Mouse (Mus musculus) forebrain, embryonic 11.5 days (tissue): ENCODE measurements around the gene Ccdc74a. TPM values are rescaled to one million over a fixed set of nuclear protein-coding genes. Genes with fewer than 3 reads are reported as not detected.

ENCODE experiments used
- ATAC-seq: fragments of 200-750 bp; cut with Nextera tagmentation; replicated peaks from 2 replicates; pipeline ENCODE4 v1.8.0; 2017; ENCODE audit warnings: moderate TSS enrichment; ENCODE audit not compliant: low FRiP score
- DNase-seq: peaks from one replicate; pipeline ENCODE4 v3.0.0-alpha.2; 2017; ENCODE audit warnings: low spot score
- H3K27ac ChIP-seq: fragments of 300-500 bp; sonication (generic); 2 replicates; pipeline ENCODE4 v1.5.1; 2014; ENCODE audit warnings: low read depth, low read length
- H3K27me3 ChIP-seq: fragments of 300-500 bp; sonication (generic); 2 replicates; pipeline ENCODE4 v1.6.1; 2014; ENCODE audit warnings: mild to moderate bottlenecking, low read length, mixed read lengths; ENCODE audit not compliant: control insufficient read depth, insufficient read depth
- H3K36me3 ChIP-seq: fragments of 300-500 bp; sonication (generic); 2 replicates; pipeline ENCODE4 v1.6.1; 2014; ENCODE audit warnings: mild to moderate bottlenecking, low read length, moderate library complexity, mixed read lengths; ENCODE audit not compliant: control insufficient read depth, insufficient read depth
- H3K4me1 ChIP-seq: fragments of 300-500 bp; sonication (generic); replicated peaks from 2 replicates; pipeline ENCODE4 v1.6.1; 2014; ENCODE audit warnings: low read length, mixed read lengths; ENCODE audit not compliant: control insufficient read depth, insufficient read depth
- H3K4me2 ChIP-seq: fragments of 300-500 bp; sonication (generic); 2 replicates; pipeline ENCODE4 v1.6.1; 2014; ENCODE audit warnings: low read depth, mild to moderate bottlenecking, low read length, moderate library complexity, mixed read lengths; ENCODE audit not compliant: severe bottlenecking
- H3K4me3 ChIP-seq: fragments of 300-500 bp; sonication (generic); 2 replicates; pipeline ENCODE4 v1.5.1; 2014; ENCODE audit warnings: low read depth, low read length
- H3K9ac ChIP-seq: fragments of 300-500 bp; sonication (generic); 2 replicates; pipeline ENCODE4 v1.6.1; 2014; ENCODE audit warnings: low read length
- H3K9me3 ChIP-seq: fragments of 300-500 bp; sonication (generic); 2 replicates; pipeline ENCODE4 v1.6.1; 2016; ENCODE audit warnings: low read length, mixed read lengths; ENCODE audit not compliant: control insufficient read depth
- WGBS: fragments of 180-500 bp; shearing (Covaris S2); extraction: QIAGEN DNeasy Blood & Tissue Kit; methylation state at CpG from one replicate; pipeline ENCODE4 v1.1.7; 2014; 5-methylcytosine and 5-hydroxymethylcytosine counted together
- polyA plus RNA-seq: library from polyadenylated mRNA; unstranded; fragments of >200 nt; fragmentation: Nextera tagmentation; extraction: Ambion mirVana; gene quantifications from 2 replicates; pipeline ENCODE4 v1.2.1, GENCODE M21; 2014

Gene Ccdc74a
- polyA plus RNA-seq, 1 experiment from 2014 or later = 7.9 TPM

DNA sequence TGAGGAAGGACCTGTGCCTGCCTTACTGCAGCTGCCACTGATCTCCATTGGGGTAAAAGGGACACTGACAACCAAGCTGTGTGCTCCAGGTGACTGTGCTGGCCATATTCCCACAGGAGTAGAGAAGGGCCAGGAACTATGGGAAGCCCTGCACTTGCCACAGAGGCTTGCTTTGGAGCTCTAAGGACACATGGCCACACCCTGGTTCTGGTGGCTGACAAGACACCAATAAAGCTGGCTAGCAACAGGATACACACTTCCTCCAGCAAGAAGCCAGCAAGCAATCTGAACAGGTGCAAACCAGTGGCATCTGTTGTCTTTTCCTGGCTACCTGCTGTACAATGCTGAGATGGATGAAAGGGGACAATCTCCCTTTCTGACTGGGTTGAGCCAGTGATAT, 23.6 kb downstream of the Ccdc74a start:
- DNase-seq (no peak), ATAC-seq (no peak)
- Histone ChIP-seq H3K36me3 (no peaks in the 10 kb centered on the region; the same call in 1 of the 2 replicates), H3K27ac (no peak overlapping the region), H3K4me1 (no peaks in the 10 kb centered on the region), H3K9me3 (no peaks in the 10 kb centered on the region), H3K4me2 (no peak overlapping the region), H3K27me3 (no peaks in the 10 kb centered on the region), H3K4me3 (no peak overlapping the region), H3K9ac (no peak overlapping the region)

DNA sequence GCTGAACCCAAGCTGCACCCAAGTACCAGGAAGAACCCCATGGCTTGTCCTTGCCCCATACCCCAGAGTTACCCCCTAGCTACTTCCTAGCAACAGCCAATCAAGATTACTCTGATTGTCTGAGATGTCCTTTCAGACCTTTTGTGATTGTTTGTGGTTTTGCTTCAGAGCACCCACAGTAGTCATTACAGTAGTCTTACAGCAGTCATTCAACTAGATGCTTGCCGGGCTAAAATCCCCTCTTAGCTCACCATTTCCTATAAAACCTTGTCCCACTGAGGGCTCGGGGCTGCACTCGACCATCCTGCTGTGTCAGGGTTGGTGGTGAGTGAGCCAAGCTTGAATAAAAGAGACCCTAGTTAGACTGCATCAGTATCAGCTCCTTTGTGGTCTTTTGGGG, 48.6 kb downstream of the Ccdc74a start:
- no peak overlapping the region for H3K27ac ChIP-seq
- no peak overlapping the region for H3K4me3 ChIP-seq
- no peaks in the 10 kb centered on the region for H3K4me1 ChIP-seq
- H3K9me3 ChIP-seq = no peaks in the 10 kb centered on the region
- DNase-seq (no peak), ATAC-seq (no peak)
- WGBS = 82% methylated on average over 3 of the region's 3 CpGs
- H3K27me3 ChIP-seq = no peaks in the 10 kb centered on the region
- H3K9ac ChIP-seq = no peak overlapping the region
- no peaks in the 10 kb centered on the region for H3K36me3 ChIP-seq
- H3K4me2 ChIP-seq = no peak overlapping the region

Other genes starting within 250 kb of the Ccdc74a start
- 6.7 and 6.9 TPM in 2 replicates for gene Snap29, start 240.5 kb upstream of the Ccdc74a start, polyA plus RNA-seq
- gene Pi4ka, start 240.2 kb upstream of the Ccdc74a start, polyA plus RNA-seq = 49.3 and 54.3 TPM in 2 replicates
- 96.7 and 102 TPM in 2 replicates for gene Crkl, start 194.5 kb upstream of the Ccdc74a start, polyA plus RNA-seq
- gene Aifm3, start 156.9 kb upstream of the Ccdc74a start, polyA plus RNA-seq = 3.2 and 3.8 TPM in 2 replicates
- 97.5 and 106 TPM in 2 replicates for gene Lztr1, start 137.8 kb upstream of the Ccdc74a start, polyA plus RNA-seq
- gene Thap7, start 115.3 kb upstream of the Ccdc74a start, polyA plus RNA-seq = 50.2 and 55.6 TPM in 2 replicates
- 0.12 and 0.57 TPM in 2 replicates for gene Lrrc74b, start 85.2 kb upstream of the Ccdc74a start, polyA plus RNA-seq
- gene P2rx6, start 84.6 kb upstream of the Ccdc74a start, polyA plus RNA-seq = 0.35 and 0.75 TPM in 2 replicates
- 3.1 and 4.0 TPM in 2 replicates for gene Slc7a4, start 63.3 kb upstream of the Ccdc74a start, polyA plus RNA-seq
- 61.1 and 69.1 TPM in 2 replicates for gene Smpd4, start 27.1 kb upstream of the Ccdc74a start, polyA plus RNA-seq
- 48.1 and 50.9 TPM in 2 replicates for gene Med15, start 86.4 kb downstream of the Ccdc74a start, polyA plus RNA-seq
- 54.6 and 57.7 TPM in 2 replicates for gene Klhl22, start 113.1 kb downstream of the Ccdc74a start, polyA plus RNA-seq
- gene Scarf2, start 150.8 kb downstream of the Ccdc74a start, polyA plus RNA-seq = 7.4 and 7.9 TPM in 2 replicates
- gene B830017H08Rik, start 186.7 kb downstream of the Ccdc74a start, polyA plus RNA-seq = not detected in 2 replicates
- 4.3 and 4.6 TPM in 2 replicates for gene Car15, start 191.9 kb downstream of the Ccdc74a start, polyA plus RNA-seq
- 0.32 and 0.51 TPM in 2 replicates for gene Gm20518, start 245.2 kb downstream of the Ccdc74a start, polyA plus RNA-seq
- not detected in 2 replicates for gene Tssk1, start 247.8 kb downstream of the Ccdc74a start, polyA plus RNA-seq